Mouse (Mus musculus): ENCODE measurements around the gene Ctnna2.

The Ctnna2 gene

GRCm38 (mm10) chr6:77265163-77265562 is 714.3 kb downstream of the Ctnna2 start:
- DNase-seq (ENCODE audit: low spot score in 2 of 2) = no peak

- DNase-seq (ENCODE audit: low spot score in 2 of 2) = peak in 1 of 2 experiments; percentile 8
Observed at GRCm38 (mm10) chr6:77257358-77258105, 722.0 kb downstream of the Ctnna2 start.

- DNase-seq (ENCODE audit: low spot score in 2 of 2) = no peak
Observed at GRCm38 (mm10) chr6:77256348-77256747, 723.2 kb downstream of the Ctnna2 start.

- no peak for DNase-seq (ENCODE audit: low spot score in 2 of 2)
Observed at GRCm38 (mm10) chr6:77253480-77253879, 726.0 kb downstream of the Ctnna2 start.

- DNase-seq (ENCODE audit: low spot score in 2 of 2) = no peak
Observed at GRCm38 (mm10) chr6:77243541-77244231, 735.8 kb downstream of the Ctnna2 start.

- DNase-seq (ENCODE audit: low spot score in 2 of 2) = peak in 1 of 2 experiments; percentile 28
Observed at GRCm38 (mm10) chr6:77242601-77243406, 736.7 kb downstream of the Ctnna2 start, which contains the start of gene Lrrtm1. Gene Lrrtm1 (plus strand): TSS chr6:77242689.

- peak in 1 of 2 experiments; percentile 34 for DNase-seq (ENCODE audit: low spot score in 2 of 2)
Observed at GRCm38 (mm10) chr6:77240426-77240825, 739.1 kb downstream of the Ctnna2 start.

GRCm38 (mm10) chr6:77222849-77223638 is 756.5 kb downstream of the Ctnna2 start:
- DNase-seq (ENCODE audit: low spot score in 2 of 2) = peak in 1 of 2 experiments; percentile 48

GRCm38 (mm10) chr6:77220776-77221175 is 758.7 kb downstream of the Ctnna2 start:
- DNase-seq (ENCODE audit: low spot score in 2 of 2) = no peak

- DNase-seq (ENCODE audit: low spot score in 2 of 2) = no peak
Observed at GRCm38 (mm10) chr6:77218875-77219274, 760.6 kb downstream of the Ctnna2 start.

GRCm38 (mm10) chr6:77215322-77215721 is 764.2 kb downstream of the Ctnna2 start:
- DNase-seq (ENCODE audit: low spot score in 2 of 2) = no peak

- no peak for DNase-seq (ENCODE audit: low spot score in 2 of 2)
Observed at GRCm38 (mm10) chr6:77213757-77214409, 765.6 kb downstream of the Ctnna2 start.

GRCm38 (mm10) chr6:77209929-77210328 is 769.6 kb downstream of the Ctnna2 start:
- no peak for DNase-seq (ENCODE audit: low spot score in 2 of 2)

GRCm38 (mm10) chr6:77209183-77209582 is 770.3 kb downstream of the Ctnna2 start:
- no peak for DNase-seq (ENCODE audit: low spot score in 2 of 2)

GRCm38 (mm10) chr6:77199375-77199774 is 780.1 kb downstream of the Ctnna2 start:
- DNase-seq (ENCODE audit: low spot score in 2 of 2) = no peak

GRCm38 (mm10) chr6:77196650-77197049 is 782.8 kb downstream of the Ctnna2 start:
- no peak for DNase-seq (ENCODE audit: low spot score in 2 of 2)

- DNase-seq (ENCODE audit: low spot score in 2 of 2) = no peak
Observed at GRCm38 (mm10) chr6:77191635-77192034, 787.9 kb downstream of the Ctnna2 start.

- no peak for DNase-seq (ENCODE audit: low spot score in 2 of 2)
Observed at GRCm38 (mm10) chr6:77188628-77189027, 790.9 kb downstream of the Ctnna2 start.

GRCm38 (mm10) chr6:77185751-77186150 is 793.7 kb downstream of the Ctnna2 start:
- no peak for DNase-seq (ENCODE audit: low spot score in 2 of 2)

- no peak for DNase-seq (ENCODE audit: low spot score in 2 of 2)
Observed at GRCm38 (mm10) chr6:77184896-77185295, 794.6 kb downstream of the Ctnna2 start.

- no peak for DNase-seq (ENCODE audit: low spot score in 2 of 2)
Observed at GRCm38 (mm10) chr6:77175764-77176163, 803.7 kb downstream of the Ctnna2 start.

Data from urinary bladder, postnatal 36 days (tissue).